Mouse (Mus musculus) thymus, adult 2 months (tissue): ENCODE results near the gene Hdc. TPM values are rescaled to one million over a fixed set of nuclear protein-coding genes. Genes with fewer than 3 reads are reported as not detected.

Experiments
- DNase-seq: peaks from one replicate; pipeline ENCODE4 v3.0.0; 2021
- H3K27ac ChIP-seq: fragments of 200-500 bp; 2 replicates; pipeline ENCODE4 v1.5.1; 2012; ENCODE audit warnings: low read length, control low read depth; ENCODE audit not compliant: control insufficient read depth, insufficient read depth
- H3K27me3 ChIP-seq: fragments of 200-500 bp; 2 replicates; pipeline ENCODE4 v1.6.1; 2012; ENCODE audit warnings: mild to moderate bottlenecking, low read length, moderate library complexity, mixed read lengths; ENCODE audit not compliant: control insufficient read depth, insufficient read depth
- H3K36me3 ChIP-seq: fragments of 200-500 bp; 2 replicates; pipeline ENCODE4 v1.6.1; 2012; ENCODE audit warnings: mild to moderate bottlenecking, low read length, moderate library complexity; ENCODE audit not compliant: control insufficient read depth, insufficient read depth
- H3K4me1 ChIP-seq: fragments of 200-500 bp; replicated peaks from 2 replicates; pipeline ENCODE4 v1.6.1; 2012; ENCODE audit warnings: low read length; ENCODE audit not compliant: control insufficient read depth, insufficient read depth
- H3K4me3 ChIP-seq: fragments of 200-500 bp; 2 replicates; pipeline ENCODE4 v1.5.1; 2012; ENCODE audit warnings: mild to moderate bottlenecking, low read length, control low read depth, moderate library complexity; ENCODE audit not compliant: control insufficient read depth, insufficient read depth
- CTCF ChIP-seq: fragments of 200-500 bp; IDR thresholded peaks from 2 replicates; pipeline ENCODE4 v1.5.1; 2012; ENCODE audit warnings: mild to moderate bottlenecking, control low read depth, low read length, moderate library complexity, borderline replicate concordance; ENCODE audit not compliant: control insufficient read depth, poor library complexity, insufficient read depth; ENCODE audit errors: extremely low read depth
- POLR2A ChIP-seq: fragments of 200-500 bp; IDR thresholded peaks from 2 replicates; pipeline ENCODE4 v1.6.1; 2012; ENCODE audit warnings: mild to moderate bottlenecking, low read length, control low read depth, moderate library complexity; ENCODE audit not compliant: control insufficient read depth, poor library complexity, insufficient read depth; ENCODE audit errors: extremely low read depth
- WGBS: fragments of 180-500 bp; shearing (Covaris S2); methylation state at CpG from one replicate; pipeline ENCODE4 v1.1.7; 2018; 5-methylcytosine and 5-hydroxymethylcytosine counted together
- polyA plus RNA-seq: library from polyadenylated mRNA; depleted of rRNA; stranded (reverse); fragments of >200 nt; gene quantifications from 2 replicates; pipeline ENCODE4 v1.2.3, GENCODE M21; 2012

The Hdc gene
- polyA plus RNA-seq, 1 experiment = 19.1 TPM

- DNase-seq = no peak
- H3K4me1 ChIP-seq = no peaks in the 10 kb centered on the region
- H3K36me3 ChIP-seq = no peaks in the 10 kb centered on the region
- H3K27me3 ChIP-seq = no peaks in the 10 kb centered on the region
- TF ChIP-seq POLR2A = no peak
- no peak for TF ChIP-seq CTCF
- whole genome bisulfite sequencing = 100% methylated on average over 1 of the region's 1 CpGs
- H3K27ac ChIP-seq = no peak overlapping the region
- H3K4me3 ChIP-seq = no peak overlapping the region
Measured at GRCm38 (mm10) chr2:126560094-126560493, 59.0 kb downstream of the Hdc start.

DNA sequence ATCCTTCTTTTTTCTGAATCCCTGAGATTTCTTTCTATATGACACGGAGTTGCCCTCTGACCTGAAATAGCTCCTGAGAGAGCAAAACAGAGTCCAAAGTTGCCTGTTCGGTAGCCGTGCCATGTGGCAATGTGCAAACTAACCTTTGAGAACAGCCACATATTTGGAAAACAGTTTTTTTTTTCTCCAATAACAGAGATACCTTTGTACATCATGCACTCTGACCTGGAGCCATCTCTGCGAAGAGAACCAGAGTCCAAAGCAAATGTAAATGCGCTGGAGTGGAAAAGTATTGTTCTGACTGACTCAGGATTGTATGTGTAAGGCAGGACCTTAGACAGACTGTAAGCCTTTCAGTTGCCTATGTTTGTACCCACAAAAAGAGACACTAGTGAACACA is 63.6 kb downstream of the Hdc start:
- H3K4me3 ChIP-seq = no peak overlapping the region
- TF ChIP-seq CTCF (no peak), POLR2A (no peak)
- H3K4me1 ChIP-seq = peaks cover 12% of the 10 kb centered on the region
- H3K27me3 ChIP-seq = no peaks in the 10 kb centered on the region
- 98% methylated on average over 5 of the region's 5 CpGs for WGBS
- H3K27ac ChIP-seq = no peak overlapping the region
- H3K36me3 ChIP-seq = no peaks in the 10 kb centered on the region
- DNase-seq = no peak

DNA sequence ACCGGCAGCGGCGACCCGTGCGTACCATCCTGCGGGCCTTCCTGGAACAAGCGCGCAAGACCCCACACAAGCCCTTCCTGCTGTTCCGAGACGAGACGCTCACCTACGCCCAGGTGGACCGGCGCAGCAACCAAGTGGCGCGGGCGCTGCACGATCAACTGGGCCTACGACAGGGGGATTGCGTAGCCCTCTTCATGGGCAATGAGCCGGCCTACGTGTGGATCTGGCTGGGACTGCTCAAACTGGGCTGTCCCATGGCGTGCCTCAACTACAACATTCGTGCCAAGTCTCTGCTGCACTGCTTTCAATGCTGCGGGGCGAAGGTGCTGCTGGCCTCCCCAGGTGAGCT is 65.8 kb downstream of the Hdc start:
- Histone ChIP-seq H3K27me3 (no peaks in the 10 kb centered on the region), H3K36me3 (no peaks in the 10 kb centered on the region), H3K27ac (no peak overlapping the region), H3K4me3 (peak overlapping the region; percentile 42), H3K4me1 (peaks cover 12% of the 10 kb centered on the region)
- DNase-seq = no peak
- 30% methylated on average over 26 of the region's 26 CpGs for WGBS
- no peak for TF ChIP-seq CTCF
- TF ChIP-seq POLR2A = no peak

DNA sequence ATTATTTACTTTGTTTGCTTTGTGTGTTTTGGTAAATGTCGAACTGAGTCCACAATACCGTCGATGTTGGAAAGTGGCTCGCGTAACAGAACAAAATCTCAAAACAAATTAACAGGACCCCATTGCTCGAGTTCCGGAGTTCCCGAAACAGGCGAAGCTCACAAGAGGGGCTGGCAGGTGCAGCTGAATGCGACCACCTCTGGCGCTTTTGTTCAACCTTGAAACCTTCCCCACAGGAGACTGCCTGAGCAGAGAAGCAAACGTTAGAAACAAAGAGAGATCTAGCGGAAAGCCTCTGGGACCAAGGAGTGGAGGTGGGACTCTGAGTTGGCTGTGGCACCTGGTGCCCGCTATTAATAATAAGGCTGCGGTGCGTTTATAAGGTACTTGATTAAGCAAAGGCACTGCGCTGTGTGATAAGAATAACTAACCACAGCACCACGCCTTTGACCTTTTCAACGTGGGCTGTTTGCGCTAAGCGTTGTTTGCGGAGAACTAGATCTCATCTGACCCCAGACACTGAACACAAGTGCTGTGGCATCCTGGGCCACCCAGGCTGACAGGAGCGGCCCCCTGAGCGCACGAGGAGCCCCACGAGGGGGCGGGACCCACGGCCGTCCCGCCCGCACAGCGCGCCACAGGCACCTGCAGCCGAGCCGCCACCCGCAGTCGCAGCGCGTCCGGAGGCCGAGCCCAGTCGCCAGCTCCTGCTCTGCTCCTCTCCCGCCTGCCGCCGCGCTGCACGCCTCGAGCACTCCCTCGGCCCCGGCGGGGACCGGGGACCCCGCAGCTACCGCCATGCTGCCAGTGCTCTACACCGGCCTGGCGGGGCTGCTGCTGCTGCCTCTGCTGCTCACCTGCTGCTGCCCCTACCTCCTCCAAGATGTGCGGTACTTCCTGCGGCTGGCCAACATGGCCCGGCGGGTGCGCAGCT is 66.5 kb downstream of the Hdc start, which contains the start of gene Slc27a2:
Slc27a2 (plus strand) TSS at position 51 of the 934 bp plus-strand sequence.
- Histone ChIP-seq H3K36me3 (no peaks in the 10 kb centered on the region), H3K27me3 (no peaks in the 10 kb centered on the region), H3K27ac (no peak within 1 kb of the TSS), H3K4me1 (peaks cover 12% of the 10 kb centered on the region), H3K4me3 (peak within 1 kb of the TSS; percentile 42)
- 3% methylated on average over 61 of the region's 61 CpGs for WGBS
- peak; percentile 49 for DNase-seq
- TF ChIP-seq POLR2A (no peak), CTCF (no peak)

DNA sequence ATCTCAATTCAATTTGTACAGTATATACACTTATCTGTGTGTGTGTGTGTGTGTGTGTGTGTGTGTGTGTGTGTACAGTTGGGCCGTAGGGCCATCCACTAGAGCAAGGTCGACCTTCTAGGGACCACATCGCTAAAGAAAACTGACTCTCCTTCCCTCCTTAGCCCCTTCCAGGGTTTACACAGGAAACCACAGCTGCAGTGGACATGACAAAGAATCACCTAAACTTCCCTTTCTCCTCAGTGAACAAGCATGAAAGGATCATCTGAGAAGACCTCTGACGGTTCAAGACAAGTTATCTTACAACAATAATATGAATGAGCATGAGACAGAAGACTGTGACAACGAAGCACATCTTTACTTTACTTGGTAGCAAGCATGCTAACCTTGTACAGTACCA is 67.2 kb downstream of the Hdc start:
- Histone ChIP-seq H3K4me1 (peaks cover 12% of the 10 kb centered on the region), H3K27ac (no peak overlapping the region), H3K4me3 (no peak overlapping the region), H3K36me3 (no peaks in the 10 kb centered on the region), H3K27me3 (no peaks in the 10 kb centered on the region)
- no peak for TF ChIP-seq CTCF
- TF ChIP-seq POLR2A = no peak
- no peak for DNase-seq
- 9% methylated on average over 5 of the region's 5 CpGs for WGBS

DNA sequence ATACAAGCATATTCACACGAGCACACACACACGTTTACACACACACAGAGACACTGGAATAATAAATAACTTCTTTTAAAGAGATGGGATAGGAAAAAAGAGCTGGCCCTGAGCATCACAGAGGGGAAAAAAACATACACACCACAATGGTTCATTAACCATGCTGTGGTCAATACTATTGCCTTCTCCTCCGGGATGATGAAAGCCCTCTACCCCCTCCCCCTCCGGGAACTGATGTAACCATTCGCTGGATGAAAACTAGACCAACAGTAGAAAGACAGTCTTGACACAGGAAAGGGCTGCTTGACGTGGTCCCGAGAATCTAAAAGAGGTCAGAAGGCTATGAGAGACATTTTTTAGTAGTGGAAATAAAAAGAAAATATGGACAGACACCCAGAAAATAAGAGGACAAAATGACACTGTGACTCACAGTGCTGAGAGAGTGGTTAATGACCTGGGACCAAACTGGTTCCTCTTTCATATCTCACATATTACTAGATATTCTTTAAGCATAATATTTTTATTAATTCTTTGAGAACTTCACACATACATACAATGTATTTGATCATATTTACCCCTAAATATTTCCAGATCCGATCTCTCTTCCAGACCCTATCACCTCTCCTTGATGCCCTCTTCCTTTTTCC is 67.7 kb downstream of the Hdc start:
- TF ChIP-seq CTCF (no peak), POLR2A (no peak)
- no peak overlapping the region for H3K4me3 ChIP-seq
- H3K27ac ChIP-seq = no peak overlapping the region
- H3K36me3 ChIP-seq = no peaks in the 10 kb centered on the region
- DNase-seq = no peak
- no peaks in the 10 kb centered on the region for H3K27me3 ChIP-seq
- H3K4me1 ChIP-seq = peaks cover 12% of the 10 kb centered on the region
- 77% methylated on average over 8 of the region's 8 CpGs for WGBS
